In genomic region chr12:79865179-79865552, GRCm38 (mm10) we compare ENCODE assay signal across 11 mouse cellular contexts.
DNase-seq lines count a peak whose midpoint lies in the region; ATAC-seq and TF ChIP-seq lines count a peak whose summit lies in the region.
"Had no signal": no experiment of that assay in that cellular context is flagged by ENCODE, and none has a peak within 500 bp of the region (broad histone marks: within the 10 kb centered on the region; RNA-seq: fewer than 3 reads in every experiment).

No protein-coding gene starts in this region.

- H3K9ac ChIP-seq in heart, adult 2 months (ENCODE audit: low read depth, low read length): no peak overlapping the region
- H3K9ac ChIP-seq: midbrain, embryonic 13.5 days had no signal

- intact Hi-C loops in heart, adult 2 months (cut with DNase I): loop anchor here (2.0 kb wide), 1 partner anchor 14 kb away; no protein-coding TSS in a partner anchor
- intact Hi-C loops in heart, postnatal 25 days (cut with DNase I): no loop called here

- no peak overlapping the region for H3K4me3 ChIP-seq in heart, adult 2 months
- H3K4me3 ChIP-seq: midbrain, embryonic 13.5 days had no signal

- DNase-seq in heart, adult 2 months: peak; percentile 58 to 74
- no peak for DNase-seq in heart, adult 8-10 months (ENCODE audit: low spot score)
- DNase-seq in urinary bladder, postnatal 36 days (ENCODE audit: low spot score in 2 of 2): peak; percentile 52 to 56
- DNase-seq in urinary bladder, postnatal 25 days (ENCODE audit: low spot score): no peak
- peak; percentile 65 for DNase-seq in heart, postnatal 25 days (ENCODE audit: low spot score)
- DNase-seq in testis, postnatal 10 days (ENCODE audit: low spot score): peak; percentile 45
- no peak for DNase-seq in thymus, postnatal 0 days (ENCODE audit: low spot score)
- DNase-seq: kidney, postnatal 4 days; thymus, adult 2 months had no signal

- TF ChIP-seq CTCF in heart, adult 2 months (IDR thresholded peaks at IDR 0.05): no peak

- TF ChIP-seq POLR2A in heart, adult 2 months (IDR thresholded peaks at IDR 0.05; ENCODE audit: insufficient read depth, low read depth, low read length): 0 out of 2 replicates have a peak, but pooled peaks have one; percentile 13

- no peaks in the 10 kb centered on the region for H3K36me3 ChIP-seq in heart, adult 2 months (ENCODE audit: control insufficient read depth, insufficient read depth, low read length)
- H3K36me3 ChIP-seq: midbrain, embryonic 13.5 days had no signal

- H3K27ac ChIP-seq in heart, adult 2 months: peak overlapping the region; percentile 58
- H3K27ac ChIP-seq: midbrain, embryonic 13.5 days had no signal

- peaks cover 12% of the 10 kb centered on the region for H3K4me1 ChIP-seq in heart, adult 2 months (ENCODE audit: control insufficient read depth, insufficient read depth, low read length)

- no peaks in the 10 kb centered on the region for H3K27me3 ChIP-seq in heart, adult 2 months (ENCODE audit: control insufficient read depth, insufficient read depth, low read length)
- H3K27me3 ChIP-seq: midbrain, embryonic 13.5 days had no signal

- no peak for ATAC-seq in cerebellum, adult (ENCODE audit: insufficient number of reproducible peaks, low FRiP score, low TSS enrichment)
- ATAC-seq: midbrain, embryonic 13.5 days had no signal

- 37% methylated on average over 6 of the region's 6 CpGs for WGBS in heart, adult 2 months

- peak; percentile 66; the same call in 1 of the 2 replicates for TF ChIP-seq EP300 in heart, adult 2 months (IDR thresholded peaks at IDR 0.05; ENCODE audit: insufficient read depth, low read depth, low read length)

- no peaks in the 10 kb centered on the region for H3K79me2 ChIP-seq in heart, adult 2 months (replicated peaks; ENCODE audit: control insufficient read depth, insufficient read depth, low read length)

Comparison
In these comparisons a context has a peak if more than half of its experiments do, and no peak if none do; other contexts are left out.
1. DNase-seq: peak in heart, adult 2 months (2 of 2), urinary bladder, postnatal 36 days (2 of 2), heart, postnatal 25 days (single experiment) and testis, postnatal 10 days (single experiment); none in heart, adult 8-10 months (single experiment), urinary bladder, postnatal 25 days (single experiment) and thymus, postnatal 0 days (single experiment).